Mouse (Mus musculus) A20 (cell line): ENCODE data around the gene Rps25.
"Not testable (repeated sequence)": the region's sequence is repeated elsewhere in the genome, so short reads cannot be mapped to it uniquely, and the experiment has no call there.

Source experiments
- DNase-seq: peaks from one replicate; pipeline ENCODE4 v3.0.0-alpha.2; 2011; ENCODE audit warnings: low read depth, low spot score

Rps25 gene

GRCm38 (mm10) chr9:44401081-44401480 lies 5.9 kb upstream of the Rps25 start:
- no peak for DNase-seq

GRCm38 (mm10) chr9:44405011-44405410 lies 1.9 kb upstream of the Rps25 start:
- DNase-seq = no peak

GRCm38 (mm10) chr9:44407752-44408097 lies 786 bp downstream of the Rps25 start:
- no peak for DNase-seq

DNA sequence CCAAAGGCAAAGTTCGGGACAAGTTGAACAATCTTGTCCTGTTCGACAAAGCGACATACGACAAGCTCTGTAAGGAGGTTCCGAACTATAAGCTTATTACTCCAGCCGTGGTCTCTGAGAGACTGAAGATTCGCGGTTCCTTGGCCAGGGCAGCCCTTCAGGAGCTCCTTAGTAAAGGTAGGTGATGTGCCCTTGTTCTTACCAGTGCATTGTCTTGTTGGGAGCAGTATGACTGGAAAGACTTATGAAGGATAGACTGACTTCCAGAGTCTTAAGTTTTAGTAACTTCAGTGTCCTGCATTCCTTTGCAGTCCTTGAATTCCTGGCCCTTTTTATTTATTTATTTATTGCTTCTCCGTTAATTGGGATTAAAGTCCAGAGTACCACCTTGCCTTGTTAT lies 1.8 kb downstream of the Rps25 start:
- DNase-seq = not testable (repeated sequence)

- DNase-seq = no peak
Observed at GRCm38 (mm10) chr9:44410647-44411336, 3.9 kb downstream of the Rps25 start.

GRCm38 (mm10) chr9:44411601-44412130 lies 4.7 kb downstream of the Rps25 start:
- peak; percentile 21 for DNase-seq

DNA sequence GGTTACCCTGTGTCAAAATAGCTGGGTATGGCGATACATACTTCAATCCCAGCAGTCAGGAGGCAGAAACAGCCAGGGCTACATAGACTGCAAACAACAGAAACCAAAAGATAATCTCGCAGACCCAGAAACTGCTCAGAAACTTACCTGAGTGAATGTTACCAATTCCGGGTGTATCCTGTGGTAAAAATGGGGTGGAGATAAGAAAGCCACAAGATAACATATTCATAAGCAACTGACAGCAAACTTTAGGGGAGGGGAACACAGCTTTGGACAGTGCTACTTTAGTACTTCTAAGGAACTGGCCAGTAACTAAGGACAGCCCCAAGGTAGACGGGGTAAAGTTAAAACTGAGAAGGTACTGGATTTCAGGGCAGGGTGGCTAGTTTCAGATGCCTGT lies 5.4 kb downstream of the Rps25 start:
- no peak for DNase-seq

DNA sequence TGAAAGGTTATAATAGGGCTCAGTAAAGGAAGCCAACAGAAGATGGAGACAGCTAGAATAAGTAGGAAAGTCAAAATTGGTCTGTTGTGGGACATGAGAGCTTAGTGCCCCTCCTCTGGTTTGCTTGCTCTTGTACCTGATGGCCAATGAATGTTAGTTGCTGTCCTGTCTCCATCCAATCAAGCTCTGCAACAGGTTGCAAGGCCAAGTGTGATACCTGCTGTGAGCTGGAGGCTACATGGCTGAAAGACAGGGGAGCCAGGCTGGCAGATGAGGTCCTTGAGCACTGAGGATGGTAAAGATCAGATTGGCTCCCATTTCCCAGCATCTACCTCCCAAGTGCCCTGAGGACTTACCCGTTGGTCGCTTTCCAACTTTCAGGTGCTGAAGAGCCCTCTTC lies 5.8 kb downstream of the Rps25 start:
- DNase-seq = no peak

- no peak for DNase-seq
Observed at GRCm38 (mm10) chr9:44417156-44417891, 10.4 kb downstream of the Rps25 start.

DNA sequence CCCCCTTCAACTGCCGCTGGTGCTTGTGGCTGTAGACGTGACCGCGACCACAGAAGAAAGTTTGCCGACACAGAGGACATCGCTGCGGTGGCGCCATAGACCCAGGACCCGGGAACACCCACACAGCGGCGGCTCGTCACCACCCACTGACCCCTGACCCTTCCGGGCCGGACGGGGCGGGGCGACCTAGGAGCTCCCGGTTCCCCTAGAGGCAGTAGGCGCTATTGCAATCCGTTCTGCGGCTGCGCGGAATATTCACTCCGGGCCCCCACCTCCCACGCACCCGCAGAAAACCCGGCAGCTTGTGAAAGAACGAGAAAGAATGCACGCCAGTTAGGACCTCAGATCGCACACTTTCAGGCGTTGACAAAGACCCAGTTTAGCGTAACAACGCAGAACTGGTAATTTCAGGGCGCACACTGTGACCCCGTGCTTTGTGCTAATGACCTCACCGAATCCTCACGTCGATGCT lies 11.0 kb downstream of the Rps25 start:
- DNase-seq = peak; percentile 94

- DNase-seq = no peak
Observed at GRCm38 (mm10) chr9:44418519-44419385, 11.8 kb downstream of the Rps25 start, which contains the start of gene Ccdc84. TSS of gene Ccdc84 (minus strand) at chr9:44418569.

- DNase-seq = not testable (repeated sequence)
Observed at GRCm38 (mm10) chr9:44419730-44420129, 12.8 kb downstream of the Rps25 start.

- DNase-seq = peak; percentile 84
Observed at GRCm38 (mm10) chr9:44420280-44420898, 13.4 kb downstream of the Rps25 start.

DNA sequence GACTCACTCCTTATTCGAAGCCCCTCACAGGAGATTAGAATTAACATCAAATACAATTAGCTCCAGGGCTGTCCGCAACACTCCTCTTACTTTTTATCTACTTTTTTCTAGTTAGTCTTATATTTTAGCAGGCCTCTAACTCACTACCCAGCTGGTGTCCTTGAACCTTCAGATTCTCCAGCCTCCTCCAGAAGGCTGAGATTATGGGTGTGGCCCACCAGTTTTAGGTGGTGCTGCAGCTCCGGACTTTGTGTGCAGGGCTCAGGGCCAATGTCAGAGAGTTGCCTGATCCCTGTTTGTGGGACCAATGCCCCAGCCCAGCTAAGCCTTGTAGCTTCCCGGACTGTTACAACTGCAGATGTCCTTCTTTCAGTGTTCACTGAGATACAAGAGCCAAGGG lies 16.6 kb downstream of the Rps25 start:
- no peak for DNase-seq

DNA sequence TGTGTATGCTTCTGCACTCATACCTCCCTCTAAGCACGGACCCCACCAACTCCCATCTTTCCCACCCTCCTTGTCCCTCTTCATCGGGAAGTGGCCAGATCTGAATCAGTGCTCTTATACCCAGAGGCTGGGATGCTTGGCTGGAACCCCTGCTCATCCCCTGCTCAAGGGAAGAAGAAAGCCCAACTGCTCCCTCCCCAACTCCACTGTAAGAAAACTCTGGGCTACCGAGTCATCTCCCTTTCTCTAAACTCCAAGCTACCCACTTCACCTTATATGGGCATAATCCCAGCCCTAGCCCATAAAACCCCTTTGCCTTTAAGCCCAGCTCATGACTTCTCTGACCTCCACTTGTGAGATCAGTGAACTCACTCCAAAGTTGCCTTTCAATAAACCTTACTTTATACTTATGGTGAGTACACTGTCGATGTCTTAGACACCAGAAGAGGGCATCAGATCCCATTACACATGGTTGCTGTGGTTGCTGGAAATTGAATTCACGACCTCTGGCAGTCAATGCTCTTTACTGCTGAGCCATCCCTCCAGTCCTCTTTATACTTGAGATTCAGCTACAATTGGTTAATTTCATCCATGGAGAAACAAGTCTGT lies 25.7 kb downstream of the Rps25 start:
- no peak for DNase-seq

DNA sequence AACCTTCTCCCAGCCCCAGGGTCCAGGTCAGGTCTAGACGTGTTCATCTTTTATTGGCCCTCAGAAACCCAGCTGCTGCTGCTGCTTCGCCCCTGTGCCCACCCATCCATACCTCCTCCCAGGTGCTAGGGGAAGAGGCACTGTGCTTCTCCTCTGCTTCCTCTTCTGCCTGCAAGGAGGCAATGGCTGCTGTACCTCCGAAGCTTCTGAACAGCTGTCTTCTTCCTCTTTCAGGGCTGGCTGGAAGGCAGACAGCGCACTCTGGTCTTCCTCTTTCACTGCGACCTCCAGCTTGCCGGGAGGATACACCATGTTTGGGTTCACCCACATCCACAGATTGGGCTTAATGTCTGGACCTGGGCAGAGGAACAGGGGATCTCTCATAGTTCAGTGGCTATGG lies 28.8 kb downstream of the Rps25 start:
- DNase-seq = peak; percentile 91

DNA sequence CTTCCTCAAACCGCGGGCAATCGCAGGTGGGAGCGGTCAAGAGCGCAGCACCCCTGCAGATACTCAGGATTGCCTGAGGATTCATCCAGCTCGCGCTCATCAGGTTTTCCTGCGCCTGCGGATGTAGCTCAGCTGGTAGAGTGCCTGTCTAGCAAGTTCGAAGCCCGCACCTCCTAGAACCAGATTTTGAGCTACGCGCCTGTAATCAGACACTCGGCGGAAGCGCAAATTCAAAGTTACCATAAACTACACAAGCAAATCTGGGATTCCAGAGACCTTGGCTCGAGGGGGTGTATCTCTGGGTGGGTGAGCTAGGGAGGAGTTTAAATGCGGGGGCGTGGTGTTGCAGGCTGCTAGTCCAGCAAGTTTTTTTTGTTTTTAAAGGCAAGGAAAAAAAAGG lies 34.0 kb downstream of the Rps25 start, which contains the start of gene Foxr1:
Gene Foxr1 (minus strand): TSS at position 176 of the 400 bp plus-strand sequence.
- peak; percentile 74 for DNase-seq

DNA sequence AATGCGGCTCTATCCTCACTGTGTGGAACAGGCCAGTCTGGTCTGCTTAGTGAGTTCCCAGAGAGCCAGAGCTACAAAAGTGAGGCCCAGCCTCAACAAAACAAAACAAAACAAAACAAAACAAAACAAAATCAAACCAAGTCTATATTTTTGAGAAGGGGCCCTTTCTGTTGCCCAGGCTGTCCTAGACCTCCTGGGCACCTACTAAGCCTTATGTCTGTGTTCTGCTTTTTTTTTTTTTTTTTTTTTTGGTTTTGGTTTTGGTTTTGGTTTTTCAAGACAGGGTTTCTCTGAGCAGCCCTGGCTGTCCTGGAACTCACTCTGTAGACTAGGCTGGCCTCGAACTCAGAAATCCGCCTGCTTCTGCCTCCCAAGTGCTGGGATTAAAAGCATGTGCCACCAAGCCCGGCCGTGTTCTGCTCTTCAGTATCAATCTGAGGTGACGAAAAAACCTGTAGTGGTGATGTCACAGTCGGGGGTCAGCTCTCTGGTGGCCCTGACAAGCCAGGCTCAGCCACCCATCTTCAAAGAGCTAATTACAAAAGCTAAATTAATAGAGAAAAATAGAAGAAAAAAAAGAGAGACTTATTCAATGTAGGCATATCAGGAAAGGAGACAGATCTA lies 37.6 kb downstream of the Rps25 start:
- peak; percentile 49 for DNase-seq

DNA sequence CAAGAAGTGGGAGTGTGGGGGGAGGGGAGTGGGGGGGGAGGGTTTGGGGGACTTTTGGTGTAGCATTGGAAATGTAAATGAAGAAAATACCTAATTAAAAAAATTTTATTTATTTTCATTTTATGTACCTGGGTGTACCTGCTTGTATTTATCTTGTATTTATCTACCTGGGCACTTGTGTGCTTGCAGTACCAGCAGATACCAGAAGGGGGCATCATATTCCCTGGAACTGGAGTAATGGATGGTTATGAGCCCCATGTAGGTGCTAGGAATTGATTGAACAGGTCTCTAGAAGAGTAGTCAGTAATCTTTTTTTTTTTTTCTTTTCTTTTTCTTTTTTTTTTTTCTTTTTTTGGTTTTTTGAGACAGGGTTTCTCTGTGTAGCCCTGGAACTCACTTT lies 43.4 kb downstream of the Rps25 start:
- peak; percentile 39 for DNase-seq

GRCm38 (mm10) chr9:44454132-44454890 lies 47.4 kb downstream of the Rps25 start:
- DNase-seq = peak; percentile 82
